Mouse (Mus musculus) bone marrow macrophage, adult 2 months (primary cell): ENCODE data around the gene Scly.

ENCODE experiments used
- CTCF ChIP-seq: IDR thresholded peaks from 2 replicates; pipeline ENCODE4 v1.5.1; 2012; ENCODE audit warnings: low read depth, mild to moderate bottlenecking, low read length, moderate library complexity
- POLR2A ChIP-seq: IDR thresholded peaks from 2 replicates; pipeline ENCODE4 v1.6.1; 2012; ENCODE audit warnings: mild to moderate bottlenecking, low read depth, low read length, borderline replicate concordance

- no peak for TF ChIP-seq CTCF
- TF ChIP-seq POLR2A, result no peak
Observed at GRCm38 (mm10) chr1:91257918-91258317, 40.2 kb upstream of the Scly start.
